Mouse (Mus musculus): Measurements from ENCODE around the gene Fam84b. TPM values are rescaled to one million over a fixed set of nuclear protein-coding genes. Genes with fewer than 3 reads are reported as not detected.
"Not testable (repeated sequence)": the region's sequence is repeated elsewhere in the genome, so short reads cannot be mapped to it uniquely, and the experiment has no call there.

Fam84b gene
- polyA plus RNA-seq, 1 experiment from 2014 or later: 17.8 TPM

DNA sequence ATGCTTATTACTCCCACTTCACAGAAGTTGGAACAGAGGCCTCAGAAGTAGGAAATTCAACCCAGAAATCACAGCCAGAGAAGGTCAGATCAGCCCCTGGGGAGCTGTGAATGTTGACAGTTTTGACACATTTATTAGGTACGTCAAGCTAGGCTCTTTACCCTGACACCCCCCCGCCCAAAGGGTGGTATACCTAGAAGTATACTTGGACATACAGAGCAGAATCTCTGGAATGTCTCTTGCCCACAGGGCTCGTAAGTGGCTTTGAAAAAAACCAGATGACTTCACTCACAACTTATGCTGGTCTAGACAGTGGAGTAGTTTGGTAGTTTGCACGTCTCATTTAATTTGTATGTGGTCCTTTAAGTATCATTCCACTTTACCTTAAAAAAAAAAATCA is 11.8 kb downstream of the Fam84b start:
- ATAC-seq (ENCODE audit: insufficient read depth, low FRiP score, low read depth): no peak
- no peaks in the 10 kb centered on the region for H3K9me3 ChIP-seq
- no peaks in the 10 kb centered on the region for H3K27me3 ChIP-seq (replicated peaks)
- H3K4me1 ChIP-seq: no peaks in the 10 kb centered on the region
- H3K4me2 ChIP-seq: no peak overlapping the region
- H3K27ac ChIP-seq: no peak overlapping the region
- no peaks in the 10 kb centered on the region for H3K36me3 ChIP-seq
- no peak overlapping the region for H3K9ac ChIP-seq
- WGBS: 54% methylated on average over 4 of the region's 4 CpGs
- H3K4me3 ChIP-seq (replicated peaks): no peak overlapping the region

DNA sequence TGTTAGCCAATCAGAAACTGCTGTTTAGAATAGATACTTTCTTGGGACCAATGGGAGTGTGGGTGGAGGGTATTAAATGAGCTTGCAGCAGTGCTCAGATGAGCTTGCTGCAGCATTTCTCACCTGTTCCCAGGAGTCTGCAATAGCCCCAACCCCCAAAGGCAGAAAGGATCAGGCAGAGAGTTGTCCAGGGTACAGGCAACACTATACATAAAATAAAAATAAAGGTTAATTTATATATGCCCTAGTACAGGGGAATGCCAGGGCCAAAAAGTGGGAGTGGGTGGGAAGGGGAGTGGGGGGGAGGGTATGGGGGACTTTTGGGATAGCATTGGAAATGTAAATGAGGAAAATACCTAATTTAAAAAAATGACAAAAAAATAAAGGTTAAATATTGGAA is 12.3 kb downstream of the Fam84b start:
- H3K27me3 ChIP-seq (replicated peaks); H3K4me1 ChIP-seq; H3K9me3 ChIP-seq; ATAC-seq (ENCODE audit: insufficient read depth, low FRiP score, low read depth); H3K9ac ChIP-seq; H3K27ac ChIP-seq; H3K4me2 ChIP-seq; H3K36me3 ChIP-seq; H3K4me3 ChIP-seq (replicated peaks): not testable (repeated sequence)

DNA sequence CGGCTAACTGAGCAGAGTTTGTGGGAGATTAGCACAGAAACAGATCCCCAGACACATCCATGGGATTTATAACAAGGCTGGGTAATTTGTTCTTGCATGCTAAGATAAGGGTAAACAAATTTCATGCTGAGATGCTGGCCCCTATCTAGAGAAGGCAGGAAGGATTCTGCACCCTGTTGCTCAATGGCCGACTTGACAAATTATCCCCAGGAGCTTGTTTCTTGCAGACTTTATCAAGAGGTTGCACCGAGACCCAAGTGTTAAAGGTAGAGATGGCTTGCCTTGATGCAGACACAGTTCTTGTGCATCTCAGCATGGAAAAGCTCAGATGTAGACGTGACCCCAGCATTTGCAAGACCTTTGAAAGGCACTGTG is 13.3 kb downstream of the Fam84b start:
- no peak overlapping the region for H3K4me2 ChIP-seq
- no peak overlapping the region for H3K27ac ChIP-seq
- no peaks in the 10 kb centered on the region for H3K36me3 ChIP-seq
- no peak overlapping the region for H3K4me3 ChIP-seq (replicated peaks)
- no peaks in the 10 kb centered on the region for H3K27me3 ChIP-seq (replicated peaks)
- no peaks in the 10 kb centered on the region for H3K9me3 ChIP-seq
- no peak overlapping the region for H3K9ac ChIP-seq
- no peak for ATAC-seq (ENCODE audit: insufficient read depth, low FRiP score, low read depth)
- WGBS: 43% methylated on average over 4 of the region's 4 CpGs
- H3K4me1 ChIP-seq: no peaks in the 10 kb centered on the region

DNA sequence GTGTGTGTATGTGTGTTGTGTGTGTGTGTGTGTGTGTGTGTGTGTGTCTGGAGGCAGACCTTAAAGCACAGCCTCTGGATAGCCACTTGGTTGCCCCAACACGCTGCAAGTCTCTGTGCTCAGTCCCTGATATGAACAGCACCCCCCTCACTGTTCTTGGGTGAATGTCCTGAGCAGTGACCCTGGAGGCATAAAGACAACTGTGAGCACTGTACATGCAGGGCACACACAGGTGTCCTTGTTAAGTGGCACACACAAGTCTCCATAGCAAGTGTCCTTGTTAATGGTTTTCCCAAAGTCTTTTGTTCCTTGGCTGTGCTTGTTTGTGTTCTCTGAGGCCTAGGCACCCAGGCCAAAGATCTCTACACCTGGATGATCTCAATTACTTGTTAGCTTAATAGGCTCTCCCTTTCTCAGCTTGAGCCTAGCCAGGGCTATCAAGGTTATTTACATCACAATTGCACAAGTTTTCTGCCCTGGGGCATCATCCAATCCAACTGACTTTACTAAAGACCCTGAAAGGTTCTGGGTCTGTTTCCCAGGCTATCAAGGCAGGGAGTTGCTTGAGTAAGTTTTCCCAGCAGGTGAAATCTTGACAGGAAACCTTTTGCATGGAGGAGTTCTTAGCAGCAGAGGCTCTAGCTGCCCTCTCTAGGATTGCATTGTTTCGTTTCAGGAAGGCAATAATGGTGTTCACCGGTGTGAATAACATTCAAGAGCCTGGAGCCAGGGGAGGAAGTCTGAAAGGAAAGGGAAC is 13.9 kb downstream of the Fam84b start:
- Histone ChIP-seq H3K4me1 (no peaks in the 10 kb centered on the region), H3K27me3 (replicated peaks) (no peaks in the 10 kb centered on the region), H3K36me3 (no peaks in the 10 kb centered on the region), H3K9ac (no peak overlapping the region), H3K9me3 (no peaks in the 10 kb centered on the region), H3K4me2 (no peak overlapping the region), H3K4me3 (replicated peaks) (no peak overlapping the region), H3K27ac (no peak overlapping the region)
- 43% methylated on average over 3 of the region's 3 CpGs for WGBS
- no peak for ATAC-seq (ENCODE audit: insufficient read depth, low FRiP score, low read depth)

DNA sequence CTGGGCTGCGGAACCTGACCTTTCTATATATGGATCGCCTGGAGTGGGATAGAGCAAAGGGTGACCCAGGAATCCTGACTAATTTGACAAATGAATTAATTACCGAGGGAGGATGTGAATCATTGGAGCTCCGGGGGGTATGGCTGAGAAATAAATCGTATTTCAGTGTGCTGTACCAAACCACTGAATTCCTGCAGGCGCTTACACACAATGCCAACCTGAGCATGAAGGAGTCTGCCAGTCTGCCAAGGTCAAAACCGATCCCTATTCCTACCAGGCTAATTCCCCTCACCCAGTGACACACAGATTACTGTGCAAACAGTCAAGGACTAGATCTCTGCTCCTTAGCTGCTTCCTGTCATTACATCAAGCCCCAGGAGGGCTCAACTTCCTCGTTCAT is 15.4 kb downstream of the Fam84b start:
- no peak overlapping the region for H3K4me3 ChIP-seq (replicated peaks)
- WGBS: 66% methylated on average over 8 of the region's 8 CpGs
- H3K27ac ChIP-seq: no peak overlapping the region
- H3K4me2 ChIP-seq: no peak overlapping the region
- no peak for ATAC-seq (ENCODE audit: insufficient read depth, low FRiP score, low read depth)
- H3K36me3 ChIP-seq: no peaks in the 10 kb centered on the region
- H3K27me3 ChIP-seq (replicated peaks): no peaks in the 10 kb centered on the region
- H3K4me1 ChIP-seq: no peaks in the 10 kb centered on the region
- no peak overlapping the region for H3K9ac ChIP-seq
- no peaks in the 10 kb centered on the region for H3K9me3 ChIP-seq

DNA sequence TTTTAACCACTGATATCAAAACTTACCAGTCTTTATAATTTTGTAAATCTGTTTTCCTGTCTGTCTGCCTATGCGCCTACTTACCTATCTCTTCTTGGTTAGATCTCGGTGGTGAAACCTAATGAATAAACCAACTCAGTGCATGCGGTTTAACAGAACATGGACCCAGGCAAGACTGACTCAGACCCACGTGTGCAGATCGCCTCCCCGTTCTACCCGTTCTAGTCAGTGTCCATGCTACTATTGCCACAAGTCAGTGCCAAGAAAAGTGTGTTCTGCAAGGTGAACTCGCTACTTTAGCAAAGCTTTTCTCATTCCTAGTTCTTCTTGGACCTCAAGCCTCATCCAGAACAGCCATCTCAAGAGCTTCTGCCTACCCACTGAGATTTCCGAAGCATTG is 15.9 kb downstream of the Fam84b start:
- Histone ChIP-seq H3K27ac (no peak overlapping the region), H3K9ac (no peak overlapping the region), H3K4me2 (no peak overlapping the region), H3K9me3 (no peaks in the 10 kb centered on the region), H3K4me3 (replicated peaks) (no peak overlapping the region), H3K4me1 (no peaks in the 10 kb centered on the region), H3K36me3 (no peaks in the 10 kb centered on the region), H3K27me3 (replicated peaks) (no peaks in the 10 kb centered on the region)
- 89% methylated on average over 9 of the region's 9 CpGs for WGBS
- no peak for ATAC-seq (ENCODE audit: insufficient read depth, low FRiP score, low read depth)

DNA sequence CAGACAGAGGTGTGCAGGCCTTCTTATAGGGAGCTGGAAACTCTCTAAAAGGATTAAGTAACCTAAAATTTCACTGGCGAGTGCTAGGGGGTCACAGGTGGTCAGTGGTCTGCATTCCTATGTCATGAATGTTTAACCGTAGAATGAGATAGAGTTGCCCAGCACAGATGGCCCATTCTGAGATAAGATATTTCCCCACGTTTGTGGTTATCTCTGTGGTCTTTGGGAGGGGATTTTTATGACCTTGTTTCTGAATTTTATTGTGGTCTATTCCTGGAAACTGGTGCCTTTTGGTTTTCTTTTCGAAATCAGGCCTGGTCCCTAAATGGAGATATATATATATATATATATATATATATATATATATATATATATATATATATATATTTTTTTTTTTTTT is 17.3 kb downstream of the Fam84b start:
- no peak for ATAC-seq (ENCODE audit: insufficient read depth, low FRiP score, low read depth)
- no peak overlapping the region for H3K9ac ChIP-seq
- no peaks in the 10 kb centered on the region for H3K4me1 ChIP-seq
- H3K9me3 ChIP-seq: no peaks in the 10 kb centered on the region
- no peak overlapping the region for H3K4me3 ChIP-seq (replicated peaks)
- no peaks in the 10 kb centered on the region for H3K36me3 ChIP-seq
- H3K4me2 ChIP-seq: no peak overlapping the region
- H3K27ac ChIP-seq: no peak overlapping the region
- H3K27me3 ChIP-seq (replicated peaks): no peaks in the 10 kb centered on the region
- WGBS: 56% methylated on average over 4 of the region's 4 CpGs

DNA sequence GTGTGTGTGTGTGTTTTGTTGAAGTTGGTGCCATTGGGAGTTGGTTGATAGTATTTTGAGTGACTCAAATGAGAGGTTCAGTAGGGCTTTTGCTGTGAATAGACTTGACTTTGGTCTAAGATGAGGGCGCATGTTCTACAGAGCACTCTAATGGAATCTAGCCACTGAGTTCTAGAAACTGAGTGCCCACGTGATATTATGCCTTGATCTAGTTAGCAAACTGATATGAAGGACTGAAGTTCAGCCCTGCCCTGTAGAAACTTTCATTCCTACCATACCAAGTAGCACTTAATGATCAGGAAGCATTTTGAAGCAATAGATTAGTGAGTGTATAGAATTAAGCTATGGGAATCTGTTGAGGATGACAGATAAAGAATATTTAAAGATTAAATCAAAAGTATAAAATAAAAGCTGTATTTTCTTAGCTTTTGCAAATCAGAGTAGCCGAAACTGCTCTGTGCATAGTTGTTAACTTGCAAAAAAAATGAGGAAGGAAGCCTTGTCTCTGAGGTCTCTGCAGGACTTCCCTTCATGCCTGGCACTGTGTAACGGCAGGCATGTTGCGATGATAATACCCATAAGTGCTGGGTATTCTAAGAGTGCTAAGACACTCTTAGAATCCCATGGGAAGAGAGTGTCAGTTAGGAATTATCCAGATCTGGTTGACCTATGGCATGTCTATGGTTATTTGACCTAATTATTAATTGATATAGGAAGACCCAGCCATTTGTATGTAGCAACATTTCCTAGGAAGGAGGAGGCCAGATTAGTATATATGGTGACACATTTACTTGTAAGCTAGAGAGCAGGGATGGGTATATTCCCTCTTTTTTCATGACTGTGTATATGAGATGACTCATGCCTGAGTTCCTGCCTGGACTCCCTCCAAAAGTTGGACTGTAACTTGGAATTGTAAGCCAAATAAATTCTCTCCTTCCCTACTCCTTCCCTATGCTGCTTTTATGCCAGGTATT is 18.7 kb downstream of the Fam84b start:
- H3K36me3 ChIP-seq: no peaks in the 10 kb centered on the region
- H3K4me2 ChIP-seq: no peak overlapping the region
- H3K9ac ChIP-seq: no peak overlapping the region
- no peak overlapping the region for H3K27ac ChIP-seq
- no peaks in the 10 kb centered on the region for H3K27me3 ChIP-seq (replicated peaks)
- H3K4me1 ChIP-seq: no peaks in the 10 kb centered on the region
- no peak for ATAC-seq (ENCODE audit: insufficient read depth, low FRiP score, low read depth)
- WGBS: 81% methylated on average over 5 of the region's 5 CpGs
- no peak overlapping the region for H3K4me3 ChIP-seq (replicated peaks)
- H3K9me3 ChIP-seq: no peaks in the 10 kb centered on the region

DNA sequence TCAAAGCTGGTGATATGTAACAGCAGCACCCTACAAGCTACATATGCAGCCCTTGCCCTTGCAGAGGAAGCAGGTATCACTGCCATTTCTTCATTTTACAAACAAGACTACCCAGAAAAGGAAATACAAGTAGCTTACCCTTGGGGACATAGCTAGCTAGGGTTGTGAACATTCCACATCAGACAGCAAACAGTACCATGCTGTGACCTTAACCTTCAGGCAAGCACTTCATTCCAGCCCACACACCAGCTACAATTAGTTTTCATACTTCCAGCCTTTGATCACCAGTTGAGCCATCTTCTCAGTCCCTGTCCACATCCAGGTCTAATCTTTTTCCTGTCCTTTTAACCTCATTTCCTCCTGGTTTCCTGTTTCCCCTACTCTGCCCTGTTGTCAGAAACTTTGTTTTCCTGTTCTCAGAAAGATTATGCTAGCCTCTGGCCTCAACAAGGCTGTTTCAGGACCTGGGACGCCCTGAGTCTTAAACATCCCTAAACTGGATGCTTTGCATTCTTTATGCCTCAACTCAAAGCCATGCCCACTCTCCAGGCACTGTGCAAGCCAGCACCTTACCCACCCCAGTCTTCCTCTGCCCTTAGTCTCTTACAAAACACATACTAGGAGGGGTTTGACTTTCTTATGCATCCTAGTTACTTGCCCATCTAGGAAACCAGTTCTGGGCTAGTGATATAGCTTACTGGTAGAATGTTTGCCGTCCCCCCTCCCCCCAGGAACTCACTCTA is 19.9 kb downstream of the Fam84b start:
- no peaks in the 10 kb centered on the region for H3K36me3 ChIP-seq
- H3K4me1 ChIP-seq: no peaks in the 10 kb centered on the region
- H3K27me3 ChIP-seq (replicated peaks): no peaks in the 10 kb centered on the region
- no peak overlapping the region for H3K4me3 ChIP-seq (replicated peaks)
- H3K4me2 ChIP-seq: no peak overlapping the region
- WGBS: 23% methylated on average over 2 of the region's 2 CpGs
- H3K9ac ChIP-seq: no peak overlapping the region
- ATAC-seq (ENCODE audit: insufficient read depth, low FRiP score, low read depth): no peak
- H3K9me3 ChIP-seq: no peaks in the 10 kb centered on the region
- no peak overlapping the region for H3K27ac ChIP-seq

DNA sequence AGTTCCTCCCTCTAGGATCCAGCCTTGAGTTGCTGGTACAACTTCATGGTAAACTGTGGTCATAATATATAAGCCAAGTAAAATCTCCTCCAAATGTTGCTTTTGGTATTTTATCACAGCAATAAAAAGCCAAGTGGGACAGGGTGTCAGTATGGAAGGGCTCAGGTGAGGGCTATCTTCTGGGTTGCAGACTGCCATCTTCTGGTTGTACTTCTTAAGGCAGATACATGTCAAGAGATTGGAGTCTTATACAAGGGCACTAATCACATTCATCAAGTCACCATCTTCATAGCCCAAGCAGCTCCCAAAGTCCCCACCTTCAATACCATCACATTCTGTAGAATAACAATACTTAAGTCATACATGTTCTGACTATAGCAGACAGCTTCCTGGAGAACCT is 21.0 kb downstream of the Fam84b start:
- Histone ChIP-seq H3K27me3 (replicated peaks) (no peaks in the 10 kb centered on the region), H3K4me2 (no peak overlapping the region), H3K36me3 (no peaks in the 10 kb centered on the region), H3K27ac (no peak overlapping the region), H3K9ac (no peak overlapping the region), H3K9me3 (no peaks in the 10 kb centered on the region), H3K4me3 (replicated peaks) (no peak overlapping the region), H3K4me1 (no peaks in the 10 kb centered on the region)
- ATAC-seq (ENCODE audit: insufficient read depth, low FRiP score, low read depth): no peak

DNA sequence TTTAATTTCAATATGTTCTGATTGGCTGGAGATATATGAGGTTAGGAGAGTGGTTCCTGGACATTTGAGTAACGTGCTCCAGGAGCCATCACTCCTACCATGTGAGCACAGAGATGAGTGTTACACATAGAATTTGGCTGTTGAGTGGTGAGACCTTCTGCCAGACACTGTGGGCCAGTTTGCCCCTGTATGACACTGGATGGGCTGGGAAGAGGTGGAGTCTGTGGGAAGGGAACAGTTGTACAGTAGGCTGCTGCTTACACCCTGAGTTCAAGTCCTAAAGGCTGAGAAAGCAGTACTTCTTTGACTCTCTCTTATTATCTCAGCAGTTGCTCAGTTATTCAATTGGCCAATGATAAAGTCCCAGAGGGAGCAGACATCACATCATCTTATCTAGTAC is 27.4 kb downstream of the Fam84b start:
- Histone ChIP-seq H3K4me3 (replicated peaks) (no peak overlapping the region), H3K27ac (no peak overlapping the region), H3K36me3 (no peaks in the 10 kb centered on the region), H3K9me3 (no peaks in the 10 kb centered on the region), H3K4me2 (no peak overlapping the region), H3K9ac (no peak overlapping the region), H3K27me3 (replicated peaks) (no peaks in the 10 kb centered on the region), H3K4me1 (no peaks in the 10 kb centered on the region)
- WGBS: 50% methylated on average over 1 of the region's 1 CpGs
- ATAC-seq (ENCODE audit: insufficient read depth, low FRiP score, low read depth): no peak

DNA sequence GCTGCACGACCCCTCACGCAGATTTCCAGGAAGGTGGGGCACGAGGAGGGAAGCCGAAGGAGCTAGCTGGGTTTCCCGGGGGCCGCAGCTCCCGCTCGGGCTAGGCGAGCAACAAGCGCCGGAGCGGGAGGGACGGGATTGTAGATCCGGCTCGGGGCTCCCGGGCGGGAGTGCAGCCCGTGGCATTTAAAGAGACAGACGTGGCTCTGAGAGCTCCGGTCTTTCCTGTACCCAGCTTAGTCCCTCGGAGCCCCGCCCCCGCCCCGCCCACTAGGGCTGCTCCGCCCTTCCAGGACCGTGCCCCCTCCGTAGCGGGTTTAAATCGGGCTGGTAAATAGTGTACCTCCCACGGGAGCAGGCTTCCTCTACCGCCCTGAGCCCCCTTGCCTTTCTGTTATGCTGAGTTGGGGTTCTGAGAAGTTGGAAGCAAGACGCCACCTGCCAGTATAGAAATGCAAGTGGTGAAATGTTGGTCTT is 28.8 kb downstream of the Fam84b start:
- H3K9ac ChIP-seq: peak overlapping the region; percentile 74
- peak overlapping the region; percentile 98 for H3K27ac ChIP-seq
- under 1% methylated on average over 31 of the region's 32 CpGs for WGBS
- H3K4me3 ChIP-seq (replicated peaks): peak overlapping the region; percentile 73
- 0 out of 2 replicates have a peak, but pooled peaks cover 4% of the 10 kb centered on the region for H3K36me3 ChIP-seq
- H3K4me2 ChIP-seq: peak overlapping the region; percentile 97
- H3K27me3 ChIP-seq (replicated peaks): no peaks in the 10 kb centered on the region
- peak; percentile 93 for ATAC-seq (ENCODE audit: insufficient read depth, low FRiP score, low read depth)
- no peaks in the 10 kb centered on the region for H3K4me1 ChIP-seq
- no peaks in the 10 kb centered on the region for H3K9me3 ChIP-seq
